Mouse (Mus musculus) monocyte, adult 5-6 weeks (primary cell): ENCODE data around the gene Scn1a. TPM values are rescaled to one million over a fixed set of nuclear protein-coding genes. Genes with fewer than 3 reads are reported as not detected.

Experiments used
- ATAC-seq: fragments of 153-309, 156-312 bp; replicated peaks from 2 replicates; pipeline ENCODE4 v1.8.0; 2017; ENCODE audit warnings: mild to moderate bottlenecking; ENCODE audit not compliant: low TSS enrichment, insufficient number of reproducible peaks, severe bottlenecking, poor library complexity, low FRiP score
- total RNA-seq: library from RNA; stranded (forward); fragments of 200-1000, 200-491, 200-594 nt; gene quantifications from 3 replicates; pipeline ENCODE4 v1.2.3, GENCODE M21; 2017

Scn1a gene
- 0.32 TPM in 1 of 3 replicates, not detected in the others for total RNA-seq

DNA sequence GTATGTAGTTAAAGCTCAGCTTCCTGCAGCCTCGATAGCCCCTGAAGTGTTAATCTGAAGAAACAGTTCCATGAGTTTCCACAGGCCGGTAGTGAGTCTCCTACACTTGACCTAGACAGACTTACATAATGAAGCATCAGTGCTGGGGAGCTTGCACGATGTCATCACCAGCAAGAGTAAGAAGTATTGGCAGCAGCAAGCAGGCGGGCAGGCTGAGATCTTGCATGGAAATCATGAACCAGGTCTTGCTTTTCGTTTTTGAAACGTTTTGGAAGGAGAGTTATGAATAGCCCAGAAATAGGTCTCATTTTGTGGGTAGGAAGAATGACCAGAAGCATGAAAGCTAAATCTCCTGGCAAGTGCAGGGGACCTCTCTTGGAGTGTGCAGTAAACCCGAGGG lies at the start of gene Scn1a:
Scn1a (minus strand) TSS at position 130 of the 400 bp plus-strand sequence.
- ATAC-seq, result no peak

DNA sequence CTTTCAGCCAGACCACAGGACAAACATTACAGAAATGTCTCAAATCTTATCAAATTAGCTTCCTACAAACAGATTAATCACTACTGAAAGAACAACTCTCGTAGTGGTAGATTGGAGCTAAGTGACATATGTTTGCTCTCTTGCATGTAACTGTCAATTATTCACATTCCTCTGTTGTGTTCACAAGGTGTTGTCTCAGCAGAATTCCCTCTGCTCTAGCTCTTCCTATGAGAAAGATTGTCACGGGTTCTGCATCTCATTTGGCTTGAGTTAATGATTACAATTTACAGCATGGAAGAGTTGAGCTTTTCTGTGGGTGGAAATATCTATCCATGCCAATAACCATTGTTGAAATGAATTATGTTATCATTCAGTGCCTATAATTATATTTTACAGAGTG lies 37.8 kb upstream of the Scn1a start:
- ATAC-seq, result no peak

- ATAC-seq, result no peak
Observed at GRCm38 (mm10) chr2:66473181-66473822, 32.7 kb upstream of the Scn1a start.

- ATAC-seq, result no peak
Observed at GRCm38 (mm10) chr2:66465484-66465883, 24.8 kb upstream of the Scn1a start.

- ATAC-seq, result no peak
Observed at GRCm38 (mm10) chr2:66464874-66465458, 24.3 kb upstream of the Scn1a start.

DNA sequence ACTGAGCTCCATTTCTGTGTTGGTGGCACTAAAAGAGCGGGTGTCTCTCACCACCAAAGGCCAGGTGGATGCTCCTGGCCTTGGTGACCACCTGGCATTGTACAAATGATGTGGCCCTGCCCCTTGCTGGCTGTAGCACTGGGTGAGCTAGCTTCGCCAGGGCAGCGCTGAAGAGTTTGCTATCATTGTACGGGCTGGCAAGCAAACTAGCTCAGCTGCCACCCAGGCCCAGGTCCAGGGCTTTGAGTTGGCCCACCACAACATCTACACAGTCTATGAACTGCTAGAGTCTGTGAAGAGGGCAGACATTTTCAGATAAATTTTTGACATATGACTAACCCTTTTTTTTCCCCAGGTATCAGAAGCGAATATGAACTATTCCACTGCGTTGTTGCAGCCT lies 23.3 kb upstream of the Scn1a start:
- no peak for ATAC-seq

DNA sequence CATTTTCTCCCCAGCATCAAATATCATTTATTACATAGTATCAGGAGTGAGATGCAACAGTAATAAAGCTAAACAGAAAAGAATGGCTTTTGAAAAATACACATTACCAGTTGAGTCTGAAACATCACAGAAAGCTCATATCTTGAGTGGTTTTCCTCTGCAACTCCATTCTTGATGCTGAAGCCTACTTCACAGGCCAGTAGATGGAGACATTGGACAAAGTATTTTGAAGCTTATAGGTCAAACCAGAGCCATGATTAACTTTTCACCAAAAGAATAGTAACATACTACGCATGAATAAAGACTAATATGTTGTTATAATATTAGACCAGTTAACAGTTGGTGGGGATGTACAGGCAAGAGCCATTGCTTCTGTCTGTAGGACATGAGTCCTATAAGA lies 21.8 kb upstream of the Scn1a start:
- ATAC-seq, result no peak

DNA sequence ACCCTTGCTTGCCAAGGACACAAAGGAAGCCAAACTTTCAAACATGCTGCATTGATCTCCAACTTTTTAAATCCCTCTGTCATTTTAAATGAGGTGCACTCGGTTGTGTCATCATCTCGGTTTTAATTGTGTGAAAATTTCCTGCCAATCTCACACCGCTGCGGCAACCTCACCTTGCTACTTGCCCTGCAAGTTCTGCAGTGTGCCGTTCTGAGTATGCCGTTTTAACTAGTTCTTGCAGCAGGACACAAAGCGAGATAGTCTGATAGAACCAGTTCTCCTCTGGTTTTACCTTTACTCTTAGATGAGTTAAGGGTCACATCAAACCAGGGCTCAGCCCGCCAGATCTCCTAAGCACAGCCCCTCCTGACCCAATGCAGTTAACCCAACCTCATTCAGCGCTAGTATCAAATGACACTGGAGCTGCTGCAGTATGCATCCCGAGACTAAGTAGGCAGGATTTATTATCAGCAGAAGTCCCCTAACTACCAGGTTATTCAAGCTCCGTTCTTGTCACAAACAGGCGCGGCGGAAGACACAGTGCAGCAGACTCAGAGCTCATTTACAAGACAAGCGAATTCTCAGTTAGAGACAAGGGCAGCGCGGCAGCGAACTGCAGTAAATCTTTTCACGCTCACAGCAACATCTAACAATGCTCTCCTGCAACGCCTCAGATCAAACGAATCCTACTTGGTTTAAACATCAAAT lies 722 bp downstream of the Scn1a start:
- ATAC-seq, result no peak

DNA sequence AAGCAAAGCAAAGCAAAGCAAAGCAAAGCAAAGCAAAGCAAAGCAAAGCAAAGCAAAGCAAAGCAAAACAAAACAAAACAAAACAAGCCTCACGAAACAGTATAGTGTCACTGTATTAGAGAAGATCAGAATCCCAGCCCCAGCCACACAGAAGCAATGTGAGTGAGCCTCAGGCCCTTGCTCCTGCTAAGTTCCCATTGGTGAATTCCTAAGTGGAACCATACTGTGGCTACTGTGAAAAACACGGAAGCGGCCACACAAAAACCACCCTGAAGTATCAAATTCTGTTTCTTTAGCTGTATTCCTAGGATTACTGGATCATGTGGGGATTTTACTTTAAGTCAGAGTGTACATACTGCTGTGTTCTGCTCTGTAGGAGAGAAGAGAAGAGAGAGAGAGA lies 4.4 kb downstream of the Scn1a start:
- no peak for ATAC-seq

DNA sequence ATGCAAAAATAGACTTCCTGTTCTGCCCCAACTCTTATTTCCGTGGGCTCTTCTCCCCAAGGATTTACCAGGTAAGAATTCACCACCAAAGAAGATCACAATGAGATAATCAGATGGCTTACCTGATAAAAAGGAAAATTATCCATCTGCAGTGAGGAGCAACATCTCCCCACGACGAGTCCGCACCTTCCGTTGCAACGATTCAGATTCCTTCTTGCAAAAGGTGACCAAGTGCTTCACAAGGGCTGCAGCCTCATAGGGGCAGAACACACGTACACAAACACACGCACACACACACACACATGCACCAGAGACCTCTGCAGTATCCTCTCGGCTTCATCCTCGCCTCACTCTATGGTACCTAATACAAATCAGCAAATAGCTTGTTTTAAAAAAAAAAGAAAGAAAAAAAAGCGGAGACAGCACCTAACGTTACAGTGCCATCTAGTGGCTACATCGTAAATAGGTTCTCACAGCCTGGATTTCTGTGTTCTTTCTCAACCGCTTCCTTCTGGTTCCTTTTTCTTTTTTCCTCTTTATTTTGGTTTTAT lies 30.8 kb downstream of the Scn1a start:
- ATAC-seq, result no peak

DNA sequence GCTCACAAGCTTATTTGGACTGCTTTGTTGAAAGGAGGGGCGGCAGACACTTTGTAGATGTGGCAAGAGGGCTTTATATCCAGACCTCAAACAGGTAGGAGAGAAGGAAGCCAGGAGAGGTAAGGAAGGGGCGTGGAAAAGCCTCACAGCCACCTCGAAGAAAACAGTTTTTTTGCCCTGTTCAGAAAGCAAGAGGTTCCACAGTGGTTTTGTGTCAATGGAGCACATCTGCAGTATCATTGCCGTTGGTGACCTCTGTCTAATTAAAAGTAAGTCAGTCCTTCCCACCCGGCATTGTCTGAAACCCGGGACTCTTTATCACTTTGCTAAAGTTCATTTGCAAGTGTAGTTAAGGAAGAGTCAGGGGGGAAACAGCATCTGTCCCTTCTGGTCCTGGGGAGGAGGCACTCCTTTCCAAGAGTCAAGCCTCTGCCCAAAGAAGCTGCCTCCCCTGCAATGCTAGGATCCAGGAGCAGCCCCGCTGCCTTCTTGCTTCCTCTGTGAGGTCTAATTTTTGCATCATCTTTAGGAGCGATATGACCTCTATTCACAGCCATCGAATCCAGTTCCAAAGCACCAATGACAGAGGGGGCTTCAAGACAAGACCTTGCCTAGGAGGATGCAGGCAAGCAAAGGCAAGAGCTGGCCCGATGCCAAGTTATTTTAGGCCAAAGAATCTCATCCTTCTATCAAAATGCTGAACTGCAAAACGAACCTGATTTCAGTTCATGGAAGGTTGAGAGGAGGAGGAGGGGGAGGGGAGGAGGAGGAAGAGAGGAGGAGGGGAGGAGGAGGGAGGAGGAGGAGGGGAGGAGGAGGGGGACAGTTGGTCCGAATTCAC lies 31.5 kb downstream of the Scn1a start:
- no peak for ATAC-seq

DNA sequence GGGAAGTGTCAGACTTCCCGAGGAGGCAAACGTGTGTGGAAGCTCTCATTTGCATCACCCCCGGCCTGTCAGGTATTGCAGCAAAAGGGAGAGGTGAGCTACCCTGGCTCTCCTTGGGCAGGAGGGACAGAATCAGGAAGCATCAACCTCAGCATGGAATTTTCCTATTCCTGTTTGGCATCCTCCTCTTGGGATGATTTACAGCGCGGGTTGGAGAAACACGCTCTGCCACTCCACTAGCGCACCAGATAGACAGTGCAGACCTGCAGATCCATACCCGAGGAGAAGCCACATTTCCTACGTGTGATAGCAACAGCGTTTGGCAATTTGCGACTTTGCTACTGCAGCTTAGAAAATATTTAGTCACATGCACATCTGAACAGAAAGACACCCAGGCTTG lies 32.2 kb downstream of the Scn1a start:
- no peak for ATAC-seq

DNA sequence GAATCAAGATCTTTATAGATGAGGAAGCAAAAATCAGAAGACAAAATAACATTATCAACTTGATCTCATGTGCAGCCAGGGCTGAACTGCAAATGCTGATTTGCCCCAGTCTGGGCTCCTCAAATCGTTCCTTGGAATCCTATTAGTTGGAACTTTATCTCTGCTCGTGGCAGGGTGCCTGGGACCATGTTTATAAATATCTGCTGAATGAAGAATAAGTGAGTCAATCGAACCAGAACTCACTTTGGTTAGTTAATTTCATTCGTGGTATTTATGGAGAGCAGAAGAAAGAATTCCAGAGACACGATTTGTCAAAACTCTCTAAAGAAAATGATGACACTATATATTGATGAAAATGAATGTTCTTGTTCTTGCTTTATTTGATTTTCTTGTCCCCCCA lies 48.1 kb downstream of the Scn1a start:
- no peak for ATAC-seq

DNA sequence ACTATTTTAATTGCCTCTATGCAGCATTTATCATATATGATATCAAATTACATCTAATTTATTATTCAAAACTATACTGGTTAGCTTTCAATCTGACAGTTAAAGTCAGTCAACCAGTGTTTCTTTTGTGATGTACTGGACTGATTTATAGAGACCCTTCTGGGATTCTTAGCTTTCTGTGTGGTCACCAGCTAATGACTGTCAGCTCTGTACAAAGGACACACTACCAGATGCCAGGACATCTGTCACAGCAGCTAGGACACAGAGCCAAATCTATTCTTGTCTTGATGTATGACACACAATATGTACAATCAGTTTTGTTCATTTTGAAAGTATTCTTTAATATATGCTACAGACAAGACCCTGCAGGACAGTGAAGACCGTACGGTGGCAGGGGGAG lies 72.7 kb downstream of the Scn1a start:
- ATAC-seq, result no peak

GRCm38 (mm10) chr2:66350590-66350989 lies 90.0 kb downstream of the Scn1a start:
- no peak for ATAC-seq

DNA sequence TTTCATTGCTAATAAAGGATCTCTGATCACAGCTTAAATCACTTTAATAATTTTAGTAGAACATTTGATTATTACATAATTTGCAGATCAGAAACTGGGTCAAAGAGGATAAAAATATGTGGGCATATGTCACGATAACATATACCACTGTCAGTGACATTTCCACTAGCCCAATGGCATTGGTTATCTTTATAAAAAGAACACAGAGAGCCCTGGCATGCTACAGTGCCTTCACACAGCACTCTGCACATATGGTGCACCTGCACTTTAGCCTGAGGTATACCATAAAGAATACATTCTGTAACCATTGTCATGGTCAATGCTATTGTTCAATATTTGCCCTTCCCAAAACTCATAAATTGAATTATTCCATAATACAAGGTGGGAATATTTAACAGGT lies 94.0 kb downstream of the Scn1a start:
- no peak for ATAC-seq

- no peak for ATAC-seq
Observed at GRCm38 (mm10) chr2:66346181-66346580, 94.5 kb downstream of the Scn1a start.

DNA sequence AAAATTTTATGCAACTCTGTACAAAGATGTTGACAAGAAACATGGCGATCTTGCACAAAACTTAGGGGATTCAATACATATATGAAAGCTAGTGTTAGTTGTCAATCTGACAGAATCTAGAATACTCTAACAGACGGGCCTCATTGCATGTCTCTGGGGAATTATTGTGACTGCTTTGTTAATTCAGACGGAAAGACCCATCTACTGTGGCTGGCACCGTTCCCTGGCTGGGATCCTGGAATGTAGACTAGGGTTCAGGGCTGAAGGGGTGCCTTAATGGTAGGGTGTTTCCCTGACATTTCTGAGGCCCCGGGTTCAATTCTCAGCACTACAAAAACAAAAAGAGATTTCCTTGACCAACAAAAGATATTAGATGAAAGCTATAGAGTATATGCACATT lies 103.2 kb downstream of the Scn1a start:
- no peak for ATAC-seq

GRCm38 (mm10) chr2:66336396-66336795 lies 104.2 kb downstream of the Scn1a start:
- no peak for ATAC-seq
